Mouse (Mus musculus): ENCODE measurements around the gene Rhbdd2. TPM values are rescaled to one million over a fixed set of nuclear protein-coding genes. Genes with fewer than 3 reads are reported as not detected.
"Not testable (repeated sequence)": the region's sequence is repeated elsewhere in the genome, so short reads cannot be mapped to it uniquely, and the experiment has no call there.

The Rhbdd2 gene
- 9.1 and 9.4 TPM in 2 replicates for polyA plus RNA-seq (2015; fragmentation: Nextera tagmentation; extraction: Ambion mirVana)

GRCm38 (mm10) chr5:135632117-135632796 lies at the start of gene Rhbdd2:
Gene Rhbdd2 (plus strand): TSS chr5:135632618.
- Histone ChIP-seq H3K4me1 (replicated peaks) (peaks cover 15% of the 10 kb centered on the region), H3K27me3 (no peaks in the 10 kb centered on the region), H3K27ac (replicated peaks) (peak within 1 kb of the TSS; percentile 56; the same call in 1 of the 2 replicates), H3K4me2 (peak within 1 kb of the TSS; percentile 87), H3K9me3 (replicated peaks) (no peaks in the 10 kb centered on the region), H3K9ac (peak within 1 kb of the TSS; percentile 67), H3K36me3 (replicated peaks) (peaks cover 8% of the 10 kb centered on the region), H3K4me3 (replicated peaks) (peak within 1 kb of the TSS; percentile 74)
- peak; percentile 99 for ATAC-seq (ENCODE audit: insufficient read depth)
- WGBS (ENCODE audit: insufficient replicate concordance): 10% methylated on average over 29 of the region's 30 CpGs

- Histone ChIP-seq H3K27ac (replicated peaks) (no peak overlapping the region), H3K9ac (no peak overlapping the region), H3K4me2 (no peak overlapping the region), H3K9me3 (replicated peaks) (no peaks in the 10 kb centered on the region), H3K36me3 (replicated peaks) (no peaks in the 10 kb centered on the region), H3K4me3 (replicated peaks) (no peak overlapping the region), H3K27me3 (no peaks in the 10 kb centered on the region), H3K4me1 (replicated peaks) (no peaks in the 10 kb centered on the region)
- no peak for ATAC-seq (ENCODE audit: insufficient read depth)
- 69% methylated on average over 8 of the region's 8 CpGs for WGBS (ENCODE audit: insufficient replicate concordance)
These were observed 46.7 kb upstream of the Rhbdd2 start for GRCm38 (mm10) chr5:135585691-135586090.

GRCm38 (mm10) chr5:135587764-135588163 lies 44.7 kb upstream of the Rhbdd2 start:
- no peaks in the 10 kb centered on the region for H3K9me3 ChIP-seq (replicated peaks)
- no peak for ATAC-seq (ENCODE audit: insufficient read depth)

GRCm38 (mm10) chr5:135589996-135590784 lies 42.2 kb upstream of the Rhbdd2 start:
- Histone ChIP-seq H3K9me3 (replicated peaks) (no peaks in the 10 kb centered on the region), H3K27me3 (no peaks in the 10 kb centered on the region), H3K4me3 (replicated peaks) (no peak overlapping the region), H3K9ac (no peak overlapping the region), H3K27ac (replicated peaks) (no peak overlapping the region), H3K4me1 (replicated peaks) (no peaks in the 10 kb centered on the region), H3K36me3 (replicated peaks) (no peaks in the 10 kb centered on the region), H3K4me2 (no peak overlapping the region)
- ATAC-seq (ENCODE audit: insufficient read depth): no peak
- 55% methylated on average over 12 of the region's 12 CpGs for WGBS (ENCODE audit: insufficient replicate concordance)

More at GRCm38 (mm10) chr5:135587764-135588163, 44.7 kb upstream of the Rhbdd2 start:
- WGBS (ENCODE audit: insufficient replicate concordance): 61% methylated on average over 4 of the region's 4 CpGs
- Histone ChIP-seq H3K27ac (replicated peaks) (no peak overlapping the region), H3K9ac (no peak overlapping the region), H3K4me3 (replicated peaks) (no peak overlapping the region), H3K36me3 (replicated peaks) (no peaks in the 10 kb centered on the region), H3K4me2 (no peak overlapping the region), H3K4me1 (replicated peaks) (no peaks in the 10 kb centered on the region), H3K27me3 (no peaks in the 10 kb centered on the region)

- not testable (repeated sequence) for H3K4me3 ChIP-seq (replicated peaks); H3K9me3 ChIP-seq (replicated peaks); H3K27me3 ChIP-seq; H3K4me2 ChIP-seq; H3K36me3 ChIP-seq (replicated peaks); H3K27ac ChIP-seq (replicated peaks); H3K9ac ChIP-seq; ATAC-seq (ENCODE audit: insufficient read depth); H3K4me1 ChIP-seq (replicated peaks)
- WGBS (ENCODE audit: insufficient replicate concordance): no CpG with 5 or more reads among the region's 1 CpGs
These were observed 27.8 kb upstream of the Rhbdd2 start for GRCm38 (mm10) chr5:135604643-135605042.

GRCm38 (mm10) chr5:135606717-135607116 lies 25.7 kb upstream of the Rhbdd2 start:
- H3K4me2 ChIP-seq; H3K4me3 ChIP-seq (replicated peaks); H3K9ac ChIP-seq; H3K27ac ChIP-seq (replicated peaks); ATAC-seq (ENCODE audit: insufficient read depth); H3K9me3 ChIP-seq (replicated peaks); H3K4me1 ChIP-seq (replicated peaks); H3K36me3 ChIP-seq (replicated peaks); H3K27me3 ChIP-seq: not testable (repeated sequence)
- WGBS (ENCODE audit: insufficient replicate concordance): no CpG with 5 or more reads among the region's 1 CpGs

GRCm38 (mm10) chr5:135607581-135607980 lies 24.8 kb upstream of the Rhbdd2 start:
- 21% methylated on average over 1 of the region's 1 CpGs for WGBS (ENCODE audit: insufficient replicate concordance)
- no peak for ATAC-seq (ENCODE audit: insufficient read depth)
- H3K4me1 ChIP-seq (replicated peaks): no peaks in the 10 kb centered on the region
- H3K9ac ChIP-seq: no peak overlapping the region
- H3K4me2 ChIP-seq: no peak overlapping the region
- H3K4me3 ChIP-seq (replicated peaks): no peak overlapping the region
- no peaks in the 10 kb centered on the region for H3K36me3 ChIP-seq (replicated peaks)
- no peaks in the 10 kb centered on the region for H3K27me3 ChIP-seq
- H3K27ac ChIP-seq (replicated peaks): no peak overlapping the region
- H3K9me3 ChIP-seq (replicated peaks): 0 out of 2 replicates have a peak, but pooled peaks cover 2% of the 10 kb centered on the region

- H3K36me3 ChIP-seq (replicated peaks): no peaks in the 10 kb centered on the region
- H3K4me2 ChIP-seq: no peak overlapping the region
- ATAC-seq (ENCODE audit: insufficient read depth): no peak
- H3K27me3 ChIP-seq: no peaks in the 10 kb centered on the region
- no peak overlapping the region for H3K9ac ChIP-seq
- H3K27ac ChIP-seq (replicated peaks): no peak overlapping the region
- H3K9me3 ChIP-seq (replicated peaks): no peaks in the 10 kb centered on the region
- WGBS (ENCODE audit: insufficient replicate concordance): 33% methylated on average over 4 of the region's 4 CpGs
- no peak overlapping the region for H3K4me3 ChIP-seq (replicated peaks)
- no peaks in the 10 kb centered on the region for H3K4me1 ChIP-seq (replicated peaks)
These were observed 22.6 kb upstream of the Rhbdd2 start for GRCm38 (mm10) chr5:135609794-135610193.

GRCm38 (mm10) chr5:135619741-135620140 lies 12.7 kb upstream of the Rhbdd2 start:
- not testable (repeated sequence) for H3K9me3 ChIP-seq (replicated peaks); H3K4me2 ChIP-seq; H3K4me3 ChIP-seq (replicated peaks); H3K27me3 ChIP-seq; ATAC-seq (ENCODE audit: insufficient read depth); H3K9ac ChIP-seq; H3K27ac ChIP-seq (replicated peaks); H3K36me3 ChIP-seq (replicated peaks); H3K4me1 ChIP-seq (replicated peaks)
- 71% methylated on average over 10 of the region's 10 CpGs for WGBS (ENCODE audit: insufficient replicate concordance)

GRCm38 (mm10) chr5:135620526-135620925 lies 11.9 kb upstream of the Rhbdd2 start:
- no peaks in the 10 kb centered on the region for H3K9me3 ChIP-seq (replicated peaks)
- H3K36me3 ChIP-seq (replicated peaks): no peaks in the 10 kb centered on the region
- no peak overlapping the region for H3K9ac ChIP-seq
- no peak for ATAC-seq (ENCODE audit: insufficient read depth)
- 0 out of 2 replicates have a peak, but pooled peaks cover 3% of the 10 kb centered on the region for H3K27me3 ChIP-seq
- H3K4me2 ChIP-seq: no peak overlapping the region
- H3K27ac ChIP-seq (replicated peaks): no peak overlapping the region
- H3K4me3 ChIP-seq (replicated peaks): no peak overlapping the region
- WGBS (ENCODE audit: insufficient replicate concordance): 70% methylated on average over 9 of the region's 9 CpGs
- no peaks in the 10 kb centered on the region for H3K4me1 ChIP-seq (replicated peaks)

- ATAC-seq (ENCODE audit: insufficient read depth): no peak
- Histone ChIP-seq H3K27me3 (0 out of 2 replicates have a peak, but pooled peaks cover 3% of the 10 kb centered on the region), H3K4me2 (no peak overlapping the region), H3K9me3 (replicated peaks) (no peaks in the 10 kb centered on the region), H3K27ac (replicated peaks) (no peak overlapping the region), H3K36me3 (replicated peaks) (no peaks in the 10 kb centered on the region), H3K9ac (no peak overlapping the region), H3K4me1 (replicated peaks) (no peaks in the 10 kb centered on the region), H3K4me3 (replicated peaks) (no peak overlapping the region)
- 61% methylated on average over 10 of the region's 10 CpGs for WGBS (ENCODE audit: insufficient replicate concordance)
These were observed 10.7 kb upstream of the Rhbdd2 start for GRCm38 (mm10) chr5:135621725-135622124.
